Mouse (Mus musculus) G1E-ER4 (cell line): ENCODE measurements around the gene Eif3i. TPM values are rescaled to one million over a fixed set of nuclear protein-coding genes. Genes with fewer than 3 reads are reported as not detected.

ENCODE experiments used
- GATA1 ChIP-seq: IDR thresholded peaks from one replicate; pipeline ENCODE4 v1.8.0; 2012; ENCODE audit warnings: low read length, inconsistent platforms
- polyA plus RNA-seq: library from polyadenylated mRNA; stranded (reverse); fragments of >175 nt; gene quantifications from 2 replicates; pipeline ENCODE4 v1.2.3, GENCODE M21; 2012

Eif3i gene
- polyA plus RNA-seq, 1 experiment = 154 TPM

- TF ChIP-seq GATA1 = no peak
Measured at GRCm38 (mm10) chr4:129608426-129609025, 8.1 kb upstream of the Eif3i start.

- TF ChIP-seq GATA1 = no peak
Measured at GRCm38 (mm10) chr4:129588865-129589264, 11.6 kb downstream of the Eif3i start.

- TF ChIP-seq GATA1 = no peak
Measured at GRCm38 (mm10) chr4:129586943-129587342, 13.5 kb downstream of the Eif3i start.

DNA sequence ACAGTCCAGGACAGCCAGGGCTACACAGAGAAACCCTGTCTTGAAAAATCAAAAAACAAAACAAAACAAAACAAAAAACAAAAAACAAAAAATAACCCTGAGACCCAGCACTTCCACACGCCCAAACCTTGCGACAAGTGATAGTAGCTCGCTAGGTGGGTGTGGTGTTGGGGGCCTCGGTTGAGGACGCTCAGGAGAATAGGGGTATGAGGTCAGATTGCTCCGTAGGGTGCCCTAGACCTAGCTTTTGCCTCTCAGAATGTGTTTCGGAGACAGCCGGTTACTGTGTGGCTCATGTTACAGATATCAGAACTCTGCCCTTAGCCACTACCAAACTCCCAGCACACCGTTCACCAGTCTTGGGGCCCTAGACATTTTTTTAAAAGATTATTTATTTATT lies 14.7 kb downstream of the Eif3i start:
- TF ChIP-seq GATA1 = no peak

GRCm38 (mm10) chr4:129584884-129585608 lies 15.4 kb downstream of the Eif3i start:
- no peak for TF ChIP-seq GATA1

GRCm38 (mm10) chr4:129584370-129584769 lies 16.1 kb downstream of the Eif3i start:
- no peak for TF ChIP-seq GATA1

- no peak for TF ChIP-seq GATA1
Measured at GRCm38 (mm10) chr4:129582251-129582650, 18.2 kb downstream of the Eif3i start.

DNA sequence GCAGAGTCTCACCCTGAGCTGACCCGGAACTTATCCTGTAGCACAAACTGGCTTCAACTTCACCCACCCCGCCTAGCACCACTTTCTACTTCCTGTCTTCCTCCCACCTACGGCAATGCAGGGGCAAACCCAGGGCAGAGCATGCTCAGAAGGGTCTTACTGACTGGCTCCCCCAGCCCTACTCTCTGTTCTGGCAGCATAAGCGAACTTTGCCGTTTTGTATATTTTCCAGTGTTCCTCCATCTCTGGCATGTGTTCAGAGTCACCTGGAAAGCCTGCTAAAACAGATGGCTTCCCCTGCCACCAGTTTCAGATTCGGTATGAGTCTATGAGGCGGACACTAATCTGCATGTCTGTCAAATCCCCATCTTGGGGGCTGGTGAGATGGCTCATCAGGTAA lies 20.1 kb downstream of the Eif3i start:
- no peak for TF ChIP-seq GATA1

DNA sequence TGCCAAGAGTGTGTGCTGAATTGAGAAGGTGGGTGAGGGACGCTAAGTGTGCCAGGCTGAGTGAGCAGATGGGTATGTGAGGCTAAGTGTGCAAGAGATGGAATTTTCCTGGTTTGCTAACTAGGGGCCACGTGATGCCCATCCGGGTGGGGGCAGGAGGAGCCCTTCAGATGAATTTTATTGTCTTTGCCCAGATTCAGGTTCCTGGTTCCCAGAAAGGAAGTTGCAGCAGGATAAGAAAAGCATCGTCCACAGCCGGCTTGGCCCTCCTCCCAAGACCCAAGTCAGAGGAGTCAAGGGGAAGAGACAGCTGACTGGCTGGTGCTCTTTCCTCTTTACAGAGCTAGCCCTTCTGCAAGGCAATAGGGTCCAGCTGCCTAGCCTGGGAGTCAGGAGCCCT lies 22.0 kb downstream of the Eif3i start, which contains the start of gene Fam167b:
TSS of gene Fam167b (minus strand) at position 84 of the 400 bp plus-strand sequence.
- no peak for TF ChIP-seq GATA1

GRCm38 (mm10) chr4:129577688-129578087 lies 22.8 kb downstream of the Eif3i start:
- TF ChIP-seq GATA1 = no peak

- no peak for TF ChIP-seq GATA1
Measured at GRCm38 (mm10) chr4:129576863-129577491, 23.5 kb downstream of the Eif3i start.

- TF ChIP-seq GATA1 = no peak
Measured at GRCm38 (mm10) chr4:129575171-129575844, 25.1 kb downstream of the Eif3i start.

GRCm38 (mm10) chr4:129573430-129573829 lies 27.0 kb downstream of the Eif3i start, which contains the start of gene Lck:
Lck (minus strand) TSS chr4:129573641.
- TF ChIP-seq GATA1 = no peak

GRCm38 (mm10) chr4:129573093-129573370 lies 27.4 kb downstream of the Eif3i start:
- no peak for TF ChIP-seq GATA1

DNA sequence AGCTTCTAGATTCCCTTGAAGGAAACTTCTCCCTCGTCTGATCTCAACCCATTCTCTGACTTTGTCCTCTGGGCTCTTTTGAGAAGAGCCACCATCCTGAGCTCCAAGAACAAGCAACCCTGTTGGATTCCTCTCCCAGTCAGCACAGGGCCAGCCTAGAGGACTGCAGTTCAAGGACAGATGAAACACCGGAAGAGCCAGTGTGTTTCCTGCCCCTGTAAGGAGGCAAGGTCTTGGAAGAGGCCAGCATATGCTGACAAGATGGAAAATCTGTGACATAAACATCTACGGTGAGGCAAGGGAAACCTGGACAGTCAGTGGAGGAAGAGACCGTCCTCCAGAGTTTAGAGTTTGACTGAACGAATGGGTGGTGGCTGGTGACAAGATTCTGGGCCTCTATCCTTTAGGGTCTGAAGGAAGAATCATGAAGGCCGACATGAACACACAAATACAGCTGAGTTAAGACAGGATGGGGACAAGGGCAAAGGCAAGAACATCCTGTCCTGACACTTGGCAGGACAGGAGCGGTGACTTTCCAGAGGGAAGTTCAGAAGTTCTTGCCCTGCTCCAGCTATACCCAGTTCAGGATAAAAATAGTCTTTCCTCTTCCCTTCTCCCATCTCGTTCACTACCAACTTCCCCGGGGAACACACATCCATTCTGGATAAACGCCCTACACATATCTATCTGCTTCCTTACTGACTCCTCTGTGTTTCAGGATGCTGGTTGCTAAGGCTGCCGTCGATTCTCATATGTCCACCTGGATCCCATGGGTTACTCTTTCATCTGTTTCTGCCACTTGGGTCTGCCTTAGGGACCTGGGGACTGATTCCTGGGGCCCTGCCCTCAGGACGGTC lies 28.0 kb downstream of the Eif3i start:
- TF ChIP-seq GATA1 = no peak
